Mouse (Mus musculus) heart, embryonic 16.5 days (tissue): ENCODE measurements around the gene Plppr2. TPM values are rescaled to one million over a fixed set of nuclear protein-coding genes. Genes with fewer than 3 reads are reported as not detected.

Experiments
- ATAC-seq: fragments of 200-750 bp; cut with Nextera tagmentation; replicated peaks from 2 replicates; pipeline ENCODE4 v1.8.0; 2017; ENCODE audit warnings: moderate number of reproducible peaks; ENCODE audit not compliant: insufficient read depth, low FRiP score; ENCODE audit errors: extremely low read depth
- H3K27ac ChIP-seq: fragments of 300-500 bp; sonication (generic); 2 replicates; pipeline ENCODE4 v1.5.1; 2014; ENCODE audit warnings: mild to moderate bottlenecking, low read length, control low read depth, moderate library complexity
- H3K27me3 ChIP-seq: fragments of 300-500 bp; sonication (generic); 2 replicates; pipeline ENCODE4 v1.6.1; 2014; ENCODE audit warnings: low read length, mixed read lengths; ENCODE audit not compliant: control insufficient read depth, insufficient read depth
- H3K36me3 ChIP-seq: fragments of 300-500 bp; sonication (generic); 2 replicates; pipeline ENCODE4 v1.6.1; 2014; ENCODE audit not compliant: control insufficient read depth, insufficient read depth
- H3K4me1 ChIP-seq: fragments of 300-500 bp; sonication (generic); 2 replicates; pipeline ENCODE4 v1.6.1; 2014; ENCODE audit warnings: low read length, mixed read lengths; ENCODE audit not compliant: control insufficient read depth, insufficient read depth
- H3K4me2 ChIP-seq: fragments of 300-500 bp; sonication (generic); 2 replicates; pipeline ENCODE4 v1.6.1; 2014; ENCODE audit warnings: low read depth, mild to moderate bottlenecking, control low read depth, low read length
- H3K4me3 ChIP-seq: fragments of 300-500 bp; sonication (generic); 2 replicates; pipeline ENCODE4 v1.5.1; 2014; ENCODE audit warnings: mild to moderate bottlenecking, control low read depth, low read length
- H3K9ac ChIP-seq: fragments of 300-500 bp; sonication (generic); 2 replicates; pipeline ENCODE4 v1.6.1; 2014; ENCODE audit warnings: low read length, control low read depth
- H3K9me3 ChIP-seq: fragments of 300-500 bp; sonication (generic); replicated peaks from 2 replicates; pipeline ENCODE4 v1.6.1; 2016; ENCODE audit warnings: low read length; ENCODE audit not compliant: control insufficient read depth
- WGBS: fragments of 180-500 bp; shearing (Covaris S2); extraction: QIAGEN DNeasy Blood & Tissue Kit; methylation state at CpG from one replicate; pipeline ENCODE4 v1.1.7; 2014; 5-methylcytosine and 5-hydroxymethylcytosine counted together
- polyA plus RNA-seq: library from polyadenylated mRNA; unstranded; fragments of >200 nt; fragmentation: Nextera tagmentation; extraction: Ambion mirVana; gene quantifications from 2 replicates; pipeline ENCODE4 v1.2.1, GENCODE M21; 2015

Plppr2 gene
- polyA plus RNA-seq, 1 experiment from 2014 or later = 4.3 TPM

DNA sequence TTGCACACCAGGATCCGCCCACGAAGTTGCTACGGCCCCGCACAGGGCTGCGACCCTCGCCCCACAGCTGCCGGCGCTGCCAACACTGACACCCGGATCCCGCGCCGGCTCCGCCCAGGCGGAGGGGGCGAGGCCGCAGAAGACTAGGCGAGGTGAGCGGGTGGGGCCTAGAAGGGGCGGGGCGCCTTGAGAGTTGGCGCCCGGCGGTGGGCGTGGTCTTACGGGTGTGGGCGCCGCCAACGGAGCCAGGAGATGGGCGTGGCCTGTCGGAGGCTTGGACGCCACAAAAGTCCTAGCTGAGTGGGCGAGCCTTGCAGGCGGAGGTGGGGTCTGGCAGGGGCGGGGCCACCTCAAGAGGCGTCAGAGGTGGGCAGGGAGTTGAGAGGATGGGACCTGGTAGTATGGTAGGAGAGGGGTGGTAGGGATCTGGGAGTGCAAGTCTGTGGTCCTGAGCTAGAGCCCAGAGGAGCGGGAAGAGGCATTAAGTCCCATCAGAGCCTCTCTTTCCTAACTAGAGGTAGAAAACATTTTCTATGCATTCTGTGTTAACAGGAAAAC, 18.7 kb upstream of the Plppr2 start, which contains the start of gene Rab3d:
TSS of gene Rab3d (minus strand) at position 158 of the 558 bp plus-strand sequence.
- H3K4me1 ChIP-seq = peaks cover 7% of the 10 kb centered on the region
- peak within 1 kb of the TSS; percentile 86 for H3K4me2 ChIP-seq
- ATAC-seq = peak; percentile 94
- H3K36me3 ChIP-seq = no peaks in the 10 kb centered on the region
- no peaks in the 10 kb centered on the region for H3K9me3 ChIP-seq
- H3K9ac ChIP-seq = peak within 1 kb of the TSS; percentile 72
- peak within 1 kb of the TSS; percentile 17; the same call in 1 of the 2 replicates for H3K27ac ChIP-seq
- peak within 1 kb of the TSS; percentile 69 for H3K4me3 ChIP-seq
- no peaks in the 10 kb centered on the region for H3K27me3 ChIP-seq
- under 1% methylated on average over 36 of the region's 36 CpGs for WGBS

GRCm38 (mm10) chr9:21918692-21919384, 18.0 kb upstream of the Plppr2 start:
- Histone ChIP-seq H3K27ac (no peak overlapping the region), H3K9ac (no peak overlapping the region), H3K27me3 (no peaks in the 10 kb centered on the region), H3K36me3 (no peaks in the 10 kb centered on the region), H3K4me3 (peak overlapping the region; percentile 69), H3K9me3 (no peaks in the 10 kb centered on the region), H3K4me2 (peak overlapping the region; percentile 86), H3K4me1 (peaks cover 14% of the 10 kb centered on the region)
- WGBS = 20% methylated on average over 5 of the region's 5 CpGs
- no peak for ATAC-seq

GRCm38 (mm10) chr9:21923036-21923435, 13.8 kb upstream of the Plppr2 start:
- Histone ChIP-seq H3K9me3 (no peaks in the 10 kb centered on the region), H3K9ac (no peak overlapping the region), H3K4me1 (peaks cover 29% of the 10 kb centered on the region), H3K4me2 (no peak overlapping the region), H3K27ac (peak overlapping the region; percentile 88), H3K27me3 (no peaks in the 10 kb centered on the region), H3K36me3 (no peaks in the 10 kb centered on the region), H3K4me3 (no peak overlapping the region)
- ATAC-seq = no peak
- WGBS = 87% methylated on average over 4 of the region's 4 CpGs

- 23% methylated on average over 3 of the region's 3 CpGs for WGBS
Observed at GRCm38 (mm10) chr9:21923490-21924098, 13.2 kb upstream of the Plppr2 start.

DNA sequence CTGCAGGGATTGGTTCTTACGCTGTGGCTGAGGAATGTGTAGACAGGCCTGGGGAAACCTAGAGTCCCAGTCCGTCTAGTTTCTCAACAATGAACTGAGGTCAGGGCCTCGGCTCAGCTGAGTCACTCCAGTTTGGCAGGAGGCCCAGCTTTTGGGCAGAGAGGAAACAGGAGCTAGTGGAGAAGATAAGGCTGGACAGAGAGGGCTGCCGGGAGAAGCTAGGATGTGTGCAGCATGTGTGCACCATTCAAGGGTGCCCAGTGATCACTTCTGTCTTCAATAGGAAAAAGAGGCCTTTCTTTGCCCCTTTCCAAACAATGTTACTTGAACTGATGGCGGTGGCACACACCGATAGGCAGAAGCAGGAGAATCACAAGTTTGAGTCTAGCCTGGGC, 12.7 kb upstream of the Plppr2 start:
- 21% methylated on average over 6 of the region's 6 CpGs for WGBS
- Histone ChIP-seq H3K9ac (no peak overlapping the region), H3K27me3 (no peaks in the 10 kb centered on the region), H3K9me3 (no peaks in the 10 kb centered on the region), H3K4me3 (no peak overlapping the region), H3K4me2 (no peak overlapping the region), H3K36me3 (no peaks in the 10 kb centered on the region), H3K27ac (peak overlapping the region; percentile 88), H3K4me1 (peaks cover 24% of the 10 kb centered on the region)
- peak; percentile 87 for ATAC-seq

More at GRCm38 (mm10) chr9:21923490-21924098, 13.2 kb upstream of the Plppr2 start:
- Histone ChIP-seq H3K36me3 (no peaks in the 10 kb centered on the region), H3K4me2 (no peak overlapping the region), H3K27ac (peak overlapping the region; percentile 88), H3K27me3 (no peaks in the 10 kb centered on the region), H3K9me3 (no peaks in the 10 kb centered on the region), H3K9ac (no peak overlapping the region), H3K4me1 (peaks cover 25% of the 10 kb centered on the region), H3K4me3 (no peak overlapping the region)
- ATAC-seq = no peak

DNA sequence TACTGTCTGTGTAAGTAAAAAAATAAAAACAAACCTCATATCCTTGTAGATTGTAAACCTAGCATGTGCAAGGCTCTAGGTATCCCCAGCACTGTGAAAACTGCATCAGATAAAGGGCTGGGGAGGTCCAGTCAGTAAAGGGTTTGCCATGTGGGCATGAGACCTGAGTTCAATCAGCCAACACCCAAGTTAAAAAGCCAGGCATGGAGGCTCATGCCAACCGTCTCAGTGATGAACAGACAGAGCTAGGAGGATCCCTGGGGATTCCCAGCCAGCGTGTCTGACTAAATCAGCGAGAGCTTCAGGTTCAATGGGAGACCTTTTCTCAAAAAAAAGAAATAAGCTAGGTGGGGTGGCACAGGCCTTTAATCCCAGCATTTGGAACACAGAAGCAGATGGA, 11.8 kb upstream of the Plppr2 start:
- ATAC-seq = no peak
- no peaks in the 10 kb centered on the region for H3K36me3 ChIP-seq
- no peak overlapping the region for H3K4me2 ChIP-seq
- WGBS = 91% methylated on average over 3 of the region's 3 CpGs
- no peak overlapping the region for H3K4me3 ChIP-seq
- H3K9me3 ChIP-seq = no peaks in the 10 kb centered on the region
- H3K27ac ChIP-seq = no peak overlapping the region
- no peak overlapping the region for H3K9ac ChIP-seq
- H3K4me1 ChIP-seq = peaks cover 24% of the 10 kb centered on the region
- no peaks in the 10 kb centered on the region for H3K27me3 ChIP-seq

GRCm38 (mm10) chr9:21925506-21925905, 11.3 kb upstream of the Plppr2 start:
- H3K4me3 ChIP-seq = no peak overlapping the region
- no peaks in the 10 kb centered on the region for H3K36me3 ChIP-seq
- ATAC-seq = no peak
- no peak overlapping the region for H3K4me2 ChIP-seq
- H3K4me1 ChIP-seq = peaks cover 24% of the 10 kb centered on the region
- WGBS = 89% methylated on average over 1 of the region's 1 CpGs
- no peak overlapping the region for H3K27ac ChIP-seq
- H3K9me3 ChIP-seq = no peaks in the 10 kb centered on the region
- no peak overlapping the region for H3K9ac ChIP-seq
- no peaks in the 10 kb centered on the region for H3K27me3 ChIP-seq

DNA sequence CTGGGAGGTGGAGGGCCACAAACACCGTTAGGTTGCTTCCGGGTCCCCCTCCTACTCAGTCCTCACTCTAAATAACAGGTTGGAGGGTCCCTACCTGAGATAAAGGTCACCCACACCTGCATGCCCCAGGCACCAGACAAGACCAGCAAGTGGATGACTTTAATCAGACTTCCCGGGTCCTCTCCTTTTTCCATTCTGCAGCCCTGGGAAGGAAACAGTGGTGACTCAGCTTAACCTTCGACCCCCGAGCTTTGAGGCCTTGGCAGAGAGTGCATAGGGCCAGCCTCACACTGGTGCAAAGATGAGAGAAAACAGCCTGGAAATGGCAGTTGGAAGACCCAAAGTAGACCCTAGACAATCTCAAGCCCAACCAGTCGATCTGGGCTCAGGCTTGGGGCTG, 10.7 kb upstream of the Plppr2 start:
- H3K36me3 ChIP-seq = no peaks in the 10 kb centered on the region
- no peak overlapping the region; the same call in 1 of the 2 replicates for H3K4me3 ChIP-seq
- H3K9me3 ChIP-seq = no peaks in the 10 kb centered on the region
- H3K27ac ChIP-seq = no peak overlapping the region
- WGBS = 64% methylated on average over 6 of the region's 6 CpGs
- no peak for ATAC-seq
- no peaks in the 10 kb centered on the region for H3K27me3 ChIP-seq
- no peak overlapping the region; the same call in 1 of the 2 replicates for H3K9ac ChIP-seq
- H3K4me1 ChIP-seq = peaks cover 24% of the 10 kb centered on the region
- peak overlapping the region; percentile 70 for H3K4me2 ChIP-seq

DNA sequence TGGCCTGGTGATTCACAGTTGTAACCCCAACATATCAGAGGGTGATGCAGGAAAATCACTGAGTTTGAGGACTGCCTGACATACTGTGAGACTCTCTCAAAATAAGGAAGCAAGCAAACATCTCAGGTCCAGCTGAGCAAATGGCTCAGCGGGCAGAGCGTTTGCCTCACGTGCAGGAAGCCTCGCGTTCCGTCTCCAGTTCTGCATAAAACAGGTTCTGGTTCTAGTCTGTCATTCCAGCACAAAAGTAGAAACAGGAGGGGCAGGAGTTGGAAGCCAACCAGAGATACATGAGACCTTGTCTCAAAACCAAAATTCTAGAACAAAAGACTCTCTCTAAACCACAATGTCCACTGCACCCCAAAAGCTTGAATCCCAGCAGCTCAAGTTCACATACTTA, 10.0 kb upstream of the Plppr2 start:
- peak overlapping the region; percentile 70 for H3K4me2 ChIP-seq
- WGBS = 3% methylated on average over 6 of the region's 6 CpGs
- peaks cover 24% of the 10 kb centered on the region for H3K4me1 ChIP-seq
- peak overlapping the region; percentile 65 for H3K27ac ChIP-seq
- peak overlapping the region; percentile 57 for H3K4me3 ChIP-seq
- H3K9ac ChIP-seq = peak overlapping the region; percentile 72
- H3K36me3 ChIP-seq = no peaks in the 10 kb centered on the region
- no peaks in the 10 kb centered on the region for H3K9me3 ChIP-seq
- no peak for ATAC-seq
- no peaks in the 10 kb centered on the region for H3K27me3 ChIP-seq
